Mouse (Mus musculus): ENCODE data around the gene Snx10.

Gene Snx10

DNA sequence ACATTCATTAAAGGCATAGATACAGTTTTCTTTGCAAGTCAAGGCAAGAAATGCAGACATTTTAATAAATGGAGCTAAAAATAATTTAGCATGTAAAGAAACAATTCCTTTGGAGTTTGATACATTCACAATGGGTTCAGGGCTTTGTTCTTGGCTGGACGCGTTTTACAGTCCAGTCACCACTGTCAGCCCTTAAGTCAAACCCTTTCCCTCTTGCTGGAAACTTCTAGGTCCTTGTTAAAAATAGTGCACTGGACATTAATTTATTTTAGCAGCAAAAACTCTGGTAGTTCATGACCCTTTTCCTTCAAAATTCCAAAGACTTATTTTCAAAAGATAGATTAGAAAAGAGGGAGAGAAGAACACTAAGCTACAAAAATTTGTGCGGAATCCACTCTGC, 68.1 kb downstream of the Snx10 start:
- no peak for DNase-seq

GRCm38 (mm10) chr6:51592356-51593115, 68.8 kb downstream of the Snx10 start:
- peak; percentile 97 for DNase-seq

- DNase-seq: no peak
Observed at GRCm38 (mm10) chr6:51593446-51594035, 69.8 kb downstream of the Snx10 start.

DNA sequence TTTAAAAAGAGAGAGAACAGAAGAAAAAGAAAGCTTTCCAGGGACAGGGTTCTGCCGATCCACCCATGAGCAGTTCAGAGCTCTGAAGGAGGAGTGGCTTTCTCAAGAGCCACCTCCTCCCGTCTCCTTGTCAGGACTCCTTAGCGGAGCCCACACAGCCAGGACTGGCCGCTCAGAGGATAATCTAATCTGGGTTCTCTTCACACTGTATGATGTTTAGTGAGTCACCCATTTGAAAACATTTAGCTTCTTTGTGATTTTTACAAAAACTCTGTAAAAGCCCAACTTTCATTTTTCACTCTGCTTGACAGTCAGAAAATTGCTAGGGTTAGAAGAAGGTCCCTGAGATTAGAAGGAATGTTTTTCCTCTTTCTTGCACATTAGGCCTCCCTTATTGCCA, 70.8 kb downstream of the Snx10 start:
- DNase-seq: no peak

DNA sequence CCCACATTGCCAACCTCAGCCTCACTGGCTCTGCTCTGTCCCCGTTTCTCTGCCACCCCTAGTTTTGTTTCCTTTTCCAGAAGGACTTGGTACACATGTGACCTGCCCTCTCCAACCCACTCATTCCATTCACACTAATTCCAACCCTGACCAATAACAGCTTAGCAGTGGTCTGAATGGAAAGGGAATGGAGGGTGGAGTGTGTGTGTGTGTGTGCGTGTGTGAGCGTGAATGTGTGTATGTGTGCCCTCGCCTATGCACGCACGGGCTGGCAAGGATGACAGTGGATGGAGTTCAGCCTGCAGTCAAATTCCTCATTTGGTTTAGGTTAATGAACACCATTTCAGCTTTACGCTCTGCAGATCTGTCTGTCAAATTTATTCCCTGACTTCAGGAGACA, 74.4 kb downstream of the Snx10 start:
- no peak for DNase-seq

- no peak for DNase-seq
Observed at GRCm38 (mm10) chr6:51600412-51600811, 76.7 kb downstream of the Snx10 start.

DNA sequence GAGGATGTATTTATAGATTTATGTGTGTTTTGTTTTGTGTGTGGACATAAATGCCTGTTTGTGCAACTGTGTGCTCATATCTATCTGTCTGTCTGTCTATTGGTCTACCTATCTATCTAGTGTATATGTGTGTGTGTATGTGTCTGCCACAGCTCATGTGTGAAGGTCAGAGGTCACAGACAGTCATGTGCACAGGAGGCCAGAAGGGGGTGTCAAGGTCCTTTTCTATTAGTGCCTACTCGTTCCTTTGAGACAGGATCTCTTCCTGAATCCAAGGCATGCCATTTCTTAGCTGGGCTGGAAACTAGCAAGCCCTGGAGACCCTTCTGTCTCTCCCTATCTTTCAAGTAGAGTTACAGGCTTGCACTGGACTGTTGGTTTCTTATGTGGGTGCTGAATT, 78.6 kb downstream of the Snx10 start:
- DNase-seq: no peak

DNA sequence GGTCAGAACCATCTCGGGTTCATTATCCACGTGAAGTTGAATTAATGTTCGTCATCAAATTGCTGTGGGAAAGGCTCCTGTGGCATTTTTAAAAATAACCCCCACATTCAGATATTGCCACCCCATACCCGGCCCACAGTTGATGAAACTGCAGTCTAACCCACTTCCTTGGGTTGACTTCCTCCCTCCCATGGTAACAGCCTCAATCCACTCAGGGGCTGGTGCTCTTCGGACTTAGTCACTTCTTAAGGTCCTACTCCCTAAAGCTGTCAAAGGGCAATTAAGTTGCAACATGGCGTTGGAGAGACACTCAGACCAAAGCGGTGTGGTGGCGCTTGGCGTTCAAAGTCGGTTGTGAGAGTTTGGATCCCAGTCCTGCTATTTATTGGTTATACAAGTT, 80.0 kb downstream of the Snx10 start:
- no peak for DNase-seq

- no peak for DNase-seq
Observed at GRCm38 (mm10) chr6:51606245-51606644, 82.5 kb downstream of the Snx10 start.

DNA sequence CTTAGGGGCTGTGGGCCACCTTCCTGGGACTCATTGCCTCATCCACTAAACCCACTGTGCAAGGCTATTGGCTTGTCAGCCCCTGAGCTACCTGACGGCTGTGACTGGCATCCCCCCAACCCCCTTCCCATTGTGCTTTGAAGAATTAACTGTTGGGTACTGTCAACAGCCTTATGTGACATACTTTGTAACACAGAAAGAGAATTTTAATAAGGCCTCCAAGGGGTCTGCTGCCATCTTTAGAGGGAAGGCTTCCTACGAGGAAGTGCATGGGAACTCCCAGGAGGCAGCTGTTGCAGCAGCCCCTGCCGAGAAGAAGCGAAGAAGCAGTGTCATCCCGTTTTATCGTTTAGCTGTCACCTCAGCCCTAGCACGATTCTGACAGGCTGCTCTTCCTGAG, 83.1 kb downstream of the Snx10 start:
- DNase-seq: no peak

- no peak for DNase-seq
Observed at GRCm38 (mm10) chr6:51611621-51612020, 87.9 kb downstream of the Snx10 start.

DNA sequence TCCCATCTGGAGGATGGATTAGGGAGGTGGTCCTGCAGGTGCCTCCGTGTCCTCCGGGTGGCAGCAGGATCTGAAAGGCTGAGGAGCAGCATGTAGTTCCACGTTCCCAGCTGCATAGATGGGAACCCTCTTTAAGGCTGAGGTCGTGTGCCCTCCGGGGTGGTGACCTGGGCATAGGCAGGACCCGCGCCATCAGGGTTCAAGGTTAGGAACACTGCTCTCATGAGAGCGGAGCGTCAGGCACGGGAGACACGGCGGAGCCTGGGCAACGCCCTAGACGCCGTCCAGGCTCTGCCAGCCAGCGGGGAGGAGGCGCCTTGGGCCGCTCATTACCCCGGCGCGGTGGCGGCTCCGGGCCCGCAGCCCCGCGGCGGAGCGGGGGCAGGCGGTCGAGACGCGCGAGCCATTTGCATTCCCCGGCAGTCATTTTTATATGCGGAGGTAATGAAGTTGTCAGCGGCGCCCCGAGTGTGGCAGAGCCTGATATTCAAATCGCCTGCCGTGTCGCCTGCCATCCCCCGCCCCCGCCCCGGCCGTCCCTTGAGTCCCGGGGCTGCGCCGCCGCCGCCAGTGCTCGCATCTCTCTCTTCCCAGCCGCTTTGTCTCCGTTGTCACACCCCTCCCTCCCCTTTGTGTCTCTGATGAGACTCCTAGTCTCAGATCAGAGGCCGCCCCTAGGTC, 88.8 kb downstream of the Snx10 start:
- peak; percentile 65 for DNase-seq

GRCm38 (mm10) chr6:51613661-51614060, 90.0 kb downstream of the Snx10 start:
- no peak for DNase-seq

GRCm38 (mm10) chr6:51626843-51627242, 103.1 kb downstream of the Snx10 start:
- DNase-seq: no peak

- no peak for DNase-seq
Observed at GRCm38 (mm10) chr6:51629671-51630070, 106.0 kb downstream of the Snx10 start.

DNA sequence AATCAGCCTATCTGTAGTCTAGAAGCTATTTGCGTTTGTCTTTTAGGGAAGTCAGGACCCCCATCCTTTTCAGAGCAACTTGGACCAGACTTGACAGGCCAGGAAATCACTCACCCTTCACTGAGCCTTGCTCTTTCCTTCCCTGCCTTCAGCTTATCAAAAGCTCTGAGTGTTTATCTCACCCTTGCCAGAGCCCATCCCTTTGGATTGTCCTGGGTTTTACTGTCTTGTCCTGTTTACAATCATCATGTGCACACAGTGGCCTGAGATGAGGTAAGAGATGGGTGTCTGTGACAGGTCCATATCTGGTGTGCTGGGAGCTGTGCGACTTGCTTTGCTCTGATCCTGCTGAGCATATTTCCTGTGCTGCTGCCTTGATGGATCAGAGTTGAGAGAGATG, 106.5 kb downstream of the Snx10 start:
- DNase-seq: no peak

DNA sequence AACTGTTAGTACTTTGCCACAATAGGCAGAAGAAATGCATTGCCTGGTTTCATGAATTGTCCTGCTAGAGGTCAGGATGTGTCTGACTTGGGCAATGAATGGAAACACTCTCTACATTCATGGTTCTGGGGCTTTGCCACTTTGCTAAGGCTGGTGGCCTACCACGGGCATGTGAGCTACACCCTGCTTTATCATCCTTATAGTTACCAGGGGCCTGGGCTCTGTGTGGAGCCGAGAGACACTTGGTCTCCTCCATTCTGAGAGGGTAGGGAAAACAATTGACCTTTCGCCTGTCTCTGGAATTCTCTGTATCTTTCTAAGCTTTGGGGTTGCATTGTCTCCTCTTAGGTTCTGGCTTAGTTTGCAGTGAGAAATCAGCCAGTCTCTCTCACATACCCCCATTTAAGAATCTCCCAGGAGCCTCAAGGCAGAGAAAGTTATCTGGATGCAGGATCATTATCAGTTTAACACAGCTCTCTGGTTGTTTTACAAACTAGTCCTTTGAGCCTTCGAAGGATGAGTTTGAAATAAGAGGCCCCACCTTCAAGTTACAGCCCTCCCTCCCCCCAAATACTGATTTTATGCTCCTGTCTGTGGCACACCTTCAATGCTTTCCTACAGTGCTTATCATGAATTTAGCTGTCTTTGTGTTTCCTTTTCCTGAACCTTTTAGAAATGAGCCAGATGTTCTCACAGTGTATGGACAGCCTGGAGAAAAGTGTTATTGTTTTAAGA, 109.4 kb downstream of the Snx10 start:
- no peak for DNase-seq

- DNase-seq: no peak
Observed at GRCm38 (mm10) chr6:51633663-51634362, 110.1 kb downstream of the Snx10 start.

DNA sequence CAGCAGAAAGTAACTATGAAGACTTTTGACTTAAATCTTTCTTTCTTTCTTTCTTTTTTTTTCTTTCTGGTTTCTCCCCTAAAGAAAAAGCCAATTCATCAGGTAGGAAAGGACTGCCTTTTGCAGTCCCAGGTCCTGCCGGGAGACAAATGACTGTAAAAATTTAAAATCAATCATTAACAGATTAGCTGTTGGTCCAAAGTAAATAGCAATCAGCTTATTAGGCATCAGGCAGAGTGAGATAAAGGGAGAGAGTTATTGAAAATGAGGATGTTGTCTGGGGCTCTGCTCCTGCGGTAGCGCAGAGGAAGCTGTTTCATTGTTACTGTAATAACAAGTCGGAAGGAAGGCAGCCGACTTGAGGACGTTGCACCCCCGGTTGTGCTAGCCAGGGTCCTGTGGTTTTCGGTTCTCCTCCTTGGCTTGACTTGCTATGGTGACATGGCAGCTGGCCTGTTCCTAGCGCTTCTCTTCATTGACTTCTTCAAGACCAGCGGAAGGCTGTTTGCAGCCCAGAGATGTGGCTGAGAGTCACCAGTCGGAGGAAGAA, 112.4 kb downstream of the Snx10 start:
- no peak for DNase-seq
